Mouse (Mus musculus): ENCODE measurements around the gene Uaca.

Gene Uaca

GRCm38 (mm10) chr9:60873257-60874054 is 79.1 kb downstream of the Uaca start:
- no peaks in the 10 kb centered on the region for H3K36me3 ChIP-seq (ENCODE audit: control insufficient read depth, insufficient read depth, low read length, poor library complexity, severe bottlenecking)
- DNase-seq (ENCODE audit: low read depth, low spot score) = no peak
- H3K27me3 ChIP-seq (ENCODE audit: control insufficient read depth, insufficient read depth, low read length, poor library complexity, severe bottlenecking) = no peaks in the 10 kb centered on the region

DNA sequence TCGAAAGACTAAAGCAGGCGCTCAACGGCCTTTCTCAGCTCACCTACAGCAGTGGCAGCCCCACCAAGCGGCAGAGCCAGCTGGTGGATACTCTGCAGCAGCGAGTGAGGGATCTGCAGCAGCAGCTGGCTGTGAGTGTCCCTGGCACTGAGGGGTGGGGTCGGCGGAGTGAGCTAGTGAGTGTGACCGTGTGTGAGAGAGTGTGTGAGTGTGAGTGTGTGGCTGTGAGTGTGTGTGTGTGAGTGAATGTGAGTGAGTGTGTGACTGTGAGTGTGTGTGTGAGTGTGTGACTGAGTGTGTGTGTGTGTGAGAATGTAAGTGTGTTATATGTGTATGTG is 79.7 kb downstream of the Uaca start:
- H3K36me3 ChIP-seq (ENCODE audit: control insufficient read depth, insufficient read depth, low read length, poor library complexity, severe bottlenecking) = no peaks in the 10 kb centered on the region
- no peak for DNase-seq (ENCODE audit: low read depth, low spot score)
- H3K27me3 ChIP-seq (ENCODE audit: control insufficient read depth, insufficient read depth, low read length, poor library complexity, severe bottlenecking) = no peaks in the 10 kb centered on the region

DNA sequence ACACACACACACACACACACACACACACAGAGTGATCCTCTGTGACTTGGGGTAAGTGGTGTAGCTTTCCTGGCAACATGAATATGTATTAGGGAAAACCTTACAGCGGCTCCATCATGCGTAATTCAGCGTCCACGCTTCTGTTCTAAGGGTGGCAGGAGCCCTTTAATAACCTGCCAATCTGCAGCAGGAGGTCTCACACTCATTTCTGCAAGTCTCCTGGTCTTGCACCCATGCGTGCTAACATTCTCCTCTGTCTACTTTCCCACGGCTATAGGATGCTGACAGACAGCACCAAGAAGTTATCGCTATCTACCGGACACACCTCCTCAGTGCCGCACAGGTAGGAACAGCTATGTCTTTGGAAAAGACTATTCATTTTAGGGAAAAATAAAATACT is 81.7 kb downstream of the Uaca start:
- H3K36me3 ChIP-seq (ENCODE audit: control insufficient read depth, insufficient read depth, low read length, poor library complexity, severe bottlenecking) = no peaks in the 10 kb centered on the region
- no peak for DNase-seq (ENCODE audit: low read depth, low spot score)
- no peaks in the 10 kb centered on the region for H3K27me3 ChIP-seq (ENCODE audit: control insufficient read depth, insufficient read depth, low read length, poor library complexity, severe bottlenecking)

DNA sequence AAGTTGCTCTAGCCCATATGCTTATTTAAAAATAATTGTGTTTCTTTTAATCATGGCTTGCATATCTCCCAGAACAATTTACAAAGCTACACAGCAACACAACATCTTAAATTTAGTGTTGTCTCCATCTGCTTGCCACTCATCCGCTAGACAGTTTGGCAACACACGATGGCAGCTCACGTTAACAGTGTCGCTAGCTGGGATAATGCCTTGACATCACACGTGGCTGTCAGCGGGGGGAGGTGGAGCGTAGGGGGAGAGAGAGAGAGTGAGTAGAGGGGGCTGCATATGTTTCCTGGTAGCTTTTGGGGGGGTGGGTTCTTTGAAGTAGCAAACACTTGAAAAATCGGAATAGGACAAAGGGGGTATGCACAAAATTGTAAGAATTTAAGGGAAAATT is 82.2 kb downstream of the Uaca start:
- H3K27me3 ChIP-seq (ENCODE audit: control insufficient read depth, insufficient read depth, low read length, poor library complexity, severe bottlenecking) = no peaks in the 10 kb centered on the region
- DNase-seq (ENCODE audit: low read depth, low spot score) = no peak

GRCm38 (mm10) chr9:60878051-60878557 is 83.8 kb downstream of the Uaca start:
- H3K27me3 ChIP-seq (ENCODE audit: control insufficient read depth, insufficient read depth, low read length, poor library complexity, severe bottlenecking) = no peaks in the 10 kb centered on the region
- H3K36me3 ChIP-seq (ENCODE audit: control insufficient read depth, insufficient read depth, low read length, poor library complexity, severe bottlenecking) = no peaks in the 10 kb centered on the region
- no peak for DNase-seq (ENCODE audit: low read depth, low spot score)

More for the DNA sequence above, 82.2 kb downstream of the Uaca start:
- H3K36me3 ChIP-seq (ENCODE audit: control insufficient read depth, insufficient read depth, low read length, poor library complexity, severe bottlenecking) = no peaks in the 10 kb centered on the region

GRCm38 (mm10) chr9:60878630-60879029 is 84.3 kb downstream of the Uaca start:
- no peaks in the 10 kb centered on the region for H3K36me3 ChIP-seq (ENCODE audit: control insufficient read depth, insufficient read depth, low read length, poor library complexity, severe bottlenecking)
- DNase-seq (ENCODE audit: low read depth, low spot score) = no peak

DNA sequence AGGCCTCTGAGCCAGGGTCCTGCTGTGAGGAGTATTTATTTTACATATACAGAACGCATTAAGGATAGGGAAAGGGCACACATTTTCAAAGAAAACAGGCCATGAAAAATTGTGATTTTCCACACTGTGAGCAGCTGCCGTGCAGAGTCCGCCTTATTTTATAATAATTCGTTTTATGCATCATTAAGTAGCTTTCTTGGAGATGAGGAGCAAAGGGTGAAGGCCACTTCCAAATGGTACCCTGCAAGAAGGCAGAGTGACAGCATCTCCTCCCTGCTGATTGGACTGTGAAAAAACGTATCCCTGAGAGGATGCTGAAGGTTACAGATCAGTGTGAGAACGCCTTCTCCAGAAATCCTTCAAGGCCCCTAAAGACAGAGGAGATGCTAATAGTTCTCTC is 90.8 kb downstream of the Uaca start:
- H3K27me3 ChIP-seq (ENCODE audit: control insufficient read depth, insufficient read depth, low read length, poor library complexity, severe bottlenecking) = no peaks in the 10 kb centered on the region
- no peaks in the 10 kb centered on the region for H3K36me3 ChIP-seq (ENCODE audit: control insufficient read depth, insufficient read depth, low read length, poor library complexity, severe bottlenecking)
- no peak for DNase-seq (ENCODE audit: low read depth, low spot score)

More at GRCm38 (mm10) chr9:60878630-60879029, 84.3 kb downstream of the Uaca start:
- H3K27me3 ChIP-seq (ENCODE audit: control insufficient read depth, insufficient read depth, low read length, poor library complexity, severe bottlenecking) = no peaks in the 10 kb centered on the region

DNA sequence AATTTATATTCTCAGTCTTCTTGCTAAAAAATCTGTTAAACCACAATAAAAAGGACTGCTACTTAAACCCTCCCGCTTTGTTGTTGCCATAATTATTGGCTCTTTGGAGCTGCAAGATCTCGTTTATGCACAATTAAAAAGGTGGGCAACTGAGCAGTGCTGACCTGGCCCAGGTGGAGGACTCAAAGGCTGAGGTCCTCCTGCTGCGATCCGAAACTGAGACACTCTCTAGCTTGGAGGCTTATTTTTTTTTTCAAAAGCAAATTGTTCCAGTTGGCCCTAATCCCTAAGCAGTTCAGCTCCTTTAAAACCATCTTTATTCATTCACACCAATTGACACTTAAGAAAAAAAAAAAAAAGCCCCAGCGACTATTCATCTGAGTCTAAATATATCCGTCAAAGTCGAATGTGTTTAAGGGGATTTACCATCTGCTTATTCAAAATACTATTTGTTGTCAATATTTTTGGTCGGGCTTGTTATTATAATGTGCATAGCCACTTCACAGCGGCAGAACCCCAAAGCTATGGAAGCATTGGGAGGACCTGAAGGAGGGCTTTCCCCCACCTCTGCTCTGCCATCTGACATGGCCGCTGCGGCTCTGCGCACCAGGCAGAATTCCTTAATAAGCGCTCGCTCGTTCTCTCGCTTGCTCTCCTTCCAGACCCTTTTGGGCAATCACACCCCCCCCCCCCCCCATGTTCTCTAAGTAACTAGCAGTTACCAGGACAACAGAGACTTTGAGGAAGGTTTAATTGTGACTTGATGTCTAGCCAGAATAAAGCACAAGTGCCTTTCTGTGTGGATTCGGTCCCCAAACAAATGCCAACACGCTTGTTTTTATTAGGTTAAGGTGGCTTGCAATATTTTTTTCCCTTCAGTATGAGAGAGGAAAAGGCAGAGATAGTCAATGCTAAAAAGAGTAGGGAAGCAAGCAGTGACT is 92.4 kb downstream of the Uaca start:
- H3K27me3 ChIP-seq (ENCODE audit: control insufficient read depth, insufficient read depth, low read length, poor library complexity, severe bottlenecking) = no peaks in the 10 kb centered on the region
- DNase-seq (ENCODE audit: low read depth, low spot score) = no peak
- H3K36me3 ChIP-seq (ENCODE audit: control insufficient read depth, insufficient read depth, low read length, poor library complexity, severe bottlenecking) = no peaks in the 10 kb centered on the region

DNA sequence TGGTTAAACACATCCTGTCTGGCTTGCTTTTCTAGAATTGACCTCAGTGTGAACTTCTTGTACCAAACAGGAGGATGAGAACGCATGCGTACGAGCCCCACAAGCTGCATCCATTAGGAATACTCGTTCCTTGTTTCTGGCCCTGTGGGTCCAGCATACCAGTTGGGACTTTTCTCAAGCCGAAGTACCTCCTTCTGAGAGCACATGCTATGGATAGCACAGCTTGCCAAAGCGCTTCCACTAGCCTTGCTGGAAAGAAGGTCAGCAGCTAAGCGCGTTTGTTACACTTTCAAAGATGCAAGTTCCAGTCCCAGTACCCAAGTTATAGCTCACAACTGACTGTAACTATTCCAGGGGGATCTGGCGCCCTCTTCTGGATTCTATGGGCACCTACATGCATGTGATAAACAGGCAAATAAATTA is 93.1 kb downstream of the Uaca start:
- DNase-seq (ENCODE audit: low read depth, low spot score) = no peak
- no peaks in the 10 kb centered on the region for H3K36me3 ChIP-seq (ENCODE audit: control insufficient read depth, insufficient read depth, low read length, poor library complexity, severe bottlenecking)
- no peaks in the 10 kb centered on the region for H3K27me3 ChIP-seq (ENCODE audit: control insufficient read depth, insufficient read depth, low read length, poor library complexity, severe bottlenecking)

GRCm38 (mm10) chr9:60893511-60893910 is 99.2 kb downstream of the Uaca start:
- no peaks in the 10 kb centered on the region for H3K36me3 ChIP-seq (ENCODE audit: control insufficient read depth, insufficient read depth, low read length, poor library complexity, severe bottlenecking)
- DNase-seq (ENCODE audit: low read depth, low spot score) = peak; percentile 30
- H3K27me3 ChIP-seq (ENCODE audit: control insufficient read depth, insufficient read depth, low read length, poor library complexity, severe bottlenecking) = no peaks in the 10 kb centered on the region

DNA sequence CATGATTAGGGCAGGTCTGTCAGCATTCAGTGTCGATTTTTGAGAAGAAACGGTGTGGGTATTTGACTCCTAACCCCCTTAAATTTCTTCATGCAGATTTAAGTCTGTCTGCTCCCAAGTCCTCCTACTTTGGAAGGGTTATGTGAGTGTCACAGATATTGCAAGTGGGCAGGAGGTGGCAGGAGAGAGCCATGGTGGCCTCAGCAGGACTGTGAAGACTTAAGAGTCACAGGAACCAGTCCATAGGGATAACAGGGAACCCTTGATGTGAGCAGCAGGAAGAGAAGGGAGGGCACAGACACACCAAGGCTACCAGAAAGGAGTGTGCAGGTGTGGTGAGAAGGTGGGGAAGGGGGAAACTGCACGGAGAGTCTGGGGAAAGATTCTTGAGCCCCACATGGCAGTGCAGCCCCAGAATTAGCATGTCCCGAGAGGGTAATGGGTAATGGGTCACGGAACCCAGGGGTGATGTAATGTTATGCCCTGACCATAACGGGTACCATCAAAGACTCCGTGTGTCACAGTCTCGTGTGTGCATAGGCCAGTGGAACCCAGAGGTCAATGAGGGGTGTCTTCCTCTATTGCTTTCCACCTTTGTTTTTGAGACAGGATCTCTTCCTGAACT is 101.3 kb downstream of the Uaca start:
- peak; percentile 59 for DNase-seq (ENCODE audit: low read depth, low spot score)
- Histone ChIP-seq H3K36me3 (ENCODE audit: control insufficient read depth, insufficient read depth, low read length, poor library complexity, severe bottlenecking) (no peaks in the 10 kb centered on the region), H3K27me3 (ENCODE audit: control insufficient read depth, insufficient read depth, low read length, poor library complexity, severe bottlenecking) (no peaks in the 10 kb centered on the region)

- Histone ChIP-seq H3K27me3 (ENCODE audit: control insufficient read depth, insufficient read depth, low read length, poor library complexity, severe bottlenecking) (no peaks in the 10 kb centered on the region), H3K36me3 (ENCODE audit: control insufficient read depth, insufficient read depth, low read length, poor library complexity, severe bottlenecking) (no peaks in the 10 kb centered on the region)
- DNase-seq (ENCODE audit: low read depth, low spot score) = no peak
These were observed 104.1 kb downstream of the Uaca start for GRCm38 (mm10) chr9:60898291-60899020.

- no peaks in the 10 kb centered on the region for H3K27me3 ChIP-seq (ENCODE audit: control insufficient read depth, insufficient read depth, low read length, poor library complexity, severe bottlenecking)
- H3K36me3 ChIP-seq (ENCODE audit: control insufficient read depth, insufficient read depth, low read length, poor library complexity, severe bottlenecking) = no peaks in the 10 kb centered on the region
- no peak for DNase-seq (ENCODE audit: low read depth, low spot score)
These were observed 104.9 kb downstream of the Uaca start for GRCm38 (mm10) chr9:60899201-60899600.

GRCm38 (mm10) chr9:60899797-60900459 is 105.6 kb downstream of the Uaca start:
- Histone ChIP-seq H3K36me3 (ENCODE audit: control insufficient read depth, insufficient read depth, low read length, poor library complexity, severe bottlenecking) (no peaks in the 10 kb centered on the region), H3K27me3 (ENCODE audit: control insufficient read depth, insufficient read depth, low read length, poor library complexity, severe bottlenecking) (no peaks in the 10 kb centered on the region)
- no peak for DNase-seq (ENCODE audit: low read depth, low spot score)

Data from splenic B cell, adult 2 months (primary cell).